Mouse (Mus musculus) MEL (cell line): ENCODE data around the gene Tsg101. TPM values are rescaled to one million over a fixed set of nuclear protein-coding genes. Genes with fewer than 3 reads are reported as not detected.

ENCODE experiments used
- DNase-seq: peaks from one replicate; pipeline ENCODE4 v3.0.0; 2011; ENCODE audit warnings: low read depth, low spot score
- H3K27ac ChIP-seq: 2 replicates; pipeline ENCODE4 v1.5.1; 2012; ENCODE audit warnings: low read depth, mild to moderate bottlenecking, control low read depth, low read length, moderate library complexity; ENCODE audit not compliant: control insufficient read depth
- H3K27me3 ChIP-seq, 2 experiments: fragments of 150-350 bp in 1 of 2; sonication (generic) in 1 of 2; 2 replicates each; pipeline ENCODE4 v1.6.1; 2012; ENCODE audit warnings: low read length in 2 of 2, mild to moderate bottlenecking in 2 of 2, improper control_type of control experiment in 1 of 2, moderate library complexity in 1 of 2; ENCODE audit not compliant: insufficient read depth in 2 of 2, control insufficient read depth in 1 of 2
- H3K36me3 ChIP-seq, 2 experiments: 2 replicates each; pipeline ENCODE4 v1.6.1; 2012 to 2014; ENCODE audit warnings: low read length in 2 of 2, improper control_type of control experiment in 1 of 2, inconsistent platforms in 1 of 2, mild to moderate bottlenecking in 1 of 2; ENCODE audit not compliant: insufficient read depth in 2 of 2, control insufficient read depth in 1 of 2
- H3K4me1 ChIP-seq, 2 experiments: fragments of 150-350 bp in 1 of 2; sonication (generic) in 1 of 2; 2 replicates each; pipeline ENCODE4 v1.6.1; 2012; ENCODE audit warnings: low read length in 2 of 2, improper control_type of control experiment in 1 of 2, mild to moderate bottlenecking in 1 of 2; ENCODE audit not compliant: insufficient read depth in 2 of 2, control insufficient read depth in 1 of 2
- H3K4me3 ChIP-seq, 2 experiments: fragments of 150-350 bp in 1 of 2; sonication (generic) in 1 of 2; 2 replicates each; pipeline ENCODE4 v1.5.1; 2012; ENCODE audit warnings: low read depth in 2 of 2, low read length in 2 of 2, mild to moderate bottlenecking in 2 of 2, moderate library complexity in 2 of 2, control low read depth in 1 of 2, improper control_type of control experiment in 1 of 2; ENCODE audit not compliant: control insufficient read depth in 1 of 2, insufficient read depth in 1 of 2
- H3K79me2 ChIP-seq: 2 replicates; pipeline ENCODE4 v1.6.1; 2012; ENCODE audit warnings: mild to moderate bottlenecking, low read length, moderate library complexity; ENCODE audit not compliant: control insufficient read depth, poor library complexity, insufficient read depth
- H3K9ac ChIP-seq: 2 replicates; pipeline ENCODE4 v1.6.1; 2012; ENCODE audit warnings: low read depth, mild to moderate bottlenecking, control low read depth, low read length, moderate library complexity; ENCODE audit not compliant: control insufficient read depth, poor library complexity, severe bottlenecking
- H3K9me3 ChIP-seq: fragments of 150-350 bp; sonication (generic); replicated peaks from 2 replicates; pipeline ENCODE4 v1.6.1; 2012; ENCODE audit warnings: mild to moderate bottlenecking, low read length, improper control_type of control experiment, moderate library complexity; ENCODE audit not compliant: insufficient read depth
- BHLHE40 ChIP-seq: IDR thresholded peaks from 2 replicates; pipeline ENCODE4 v1.6.1; 2012; ENCODE audit warnings: low read depth, mild to moderate bottlenecking, inconsistent platforms, low read length, improper control_type of control experiment, borderline replicate concordance
- CHD1 ChIP-seq: IDR thresholded peaks from 2 replicates; pipeline ENCODE4 v1.6.1; 2012; ENCODE audit warnings: low read depth, mild to moderate bottlenecking, inconsistent platforms, low read length, improper control_type of control experiment
- CTCF ChIP-seq, 3 experiments: IDR thresholded peaks in 2 of 3; conservative IDR thresholded peaks in 1 of 3; 2 replicates each; pipeline ENCODE4 v1.5.1; 2011 to 2012; ENCODE audit warnings: low read length in 3 of 3, low read depth in 2 of 3, mild to moderate bottlenecking in 2 of 3, improper control_type of control experiment in 1 of 3, inconsistent platforms in 1 of 3, mixed read lengths in 1 of 3, moderate library complexity in 1 of 3; ENCODE audit not compliant: control insufficient read depth in 1 of 3, insufficient read depth in 1 of 3, poor library complexity in 1 of 3, severe bottlenecking in 1 of 3
- E2F4 ChIP-seq: IDR thresholded peaks from 2 replicates; pipeline ENCODE4 v1.6.1; 2011; ENCODE audit warnings: low read depth, low read length, improper control_type of control experiment, borderline replicate concordance
- ELF1 ChIP-seq: IDR thresholded peaks from 2 replicates; pipeline ENCODE4 v1.6.1; 2014; ENCODE audit warnings: low read depth, mild to moderate bottlenecking, inconsistent platforms, low read length, improper control_type of control experiment, moderate library complexity
- KAT2A ChIP-seq: conservative IDR thresholded peaks from 2 replicates; pipeline ENCODE4 v1.6.1; 2012; ENCODE audit warnings: low read depth, low read length, improper control_type of control experiment, inconsistent platforms
- MAFK ChIP-seq: IDR thresholded peaks from 2 replicates; pipeline ENCODE4 v1.6.1; 2011; ENCODE audit warnings: low read depth, mild to moderate bottlenecking, low read length, improper control_type of control experiment, borderline replicate concordance
- MAZ ChIP-seq: IDR thresholded peaks from 2 replicates; pipeline ENCODE4 v1.6.1; 2012; ENCODE audit warnings: low read depth, mild to moderate bottlenecking, inconsistent platforms, low read length, improper control_type of control experiment
- MEF2A ChIP-seq: IDR thresholded peaks from 2 replicates; pipeline ENCODE4 v1.6.1; 2014; ENCODE audit warnings: low read depth, mild to moderate bottlenecking, inconsistent platforms, low read length, improper control_type of control experiment; ENCODE audit not compliant: poor library complexity, insufficient replicate concordance, severe bottlenecking; ENCODE audit errors: extremely low read depth
- MXI1 ChIP-seq: IDR thresholded peaks from 2 replicates; pipeline ENCODE4 v1.6.1; 2011; ENCODE audit warnings: mild to moderate bottlenecking, low read depth, low read length, improper control_type of control experiment
- MYB ChIP-seq: IDR thresholded peaks from 2 replicates; pipeline ENCODE4 v1.6.1; 2011; ENCODE audit warnings: mild to moderate bottlenecking, low read depth, low read length, improper control_type of control experiment
- MYC ChIP-seq: IDR thresholded peaks from 2 replicates; pipeline ENCODE4 v1.6.1; 2011; ENCODE audit warnings: low read depth, mild to moderate bottlenecking, low read length, improper control_type of control experiment, moderate library complexity
- NELFE ChIP-seq: IDR thresholded peaks from 2 replicates; pipeline ENCODE4 v1.6.1; 2011; ENCODE audit warnings: low read depth, low read length, improper control_type of control experiment
- NRF1 ChIP-seq: IDR thresholded peaks from 2 replicates; pipeline ENCODE4 v1.6.1; 2014; ENCODE audit warnings: low read depth, mild to moderate bottlenecking, inconsistent platforms, low read length, improper control_type of control experiment, moderate library complexity; ENCODE audit not compliant: poor library complexity, insufficient read depth, severe bottlenecking
- POLR2A ChIP-seq, 2 experiments: IDR thresholded peaks; 2 replicates each; pipeline ENCODE4 v1.6.1; 2011 to 2012; ENCODE audit warnings: low read length in 2 of 2, mild to moderate bottlenecking in 2 of 2, control low read depth in 1 of 2, improper control_type of control experiment in 1 of 2, low read depth in 1 of 2, moderate library complexity in 1 of 2; ENCODE audit not compliant: control insufficient read depth in 1 of 2, insufficient read depth in 1 of 2, poor library complexity in 1 of 2
- POLR2AphosphoS2 ChIP-seq: IDR thresholded peaks from 2 replicates; pipeline ENCODE4 v1.6.1; 2011; ENCODE audit warnings: low read length, improper control_type of control experiment
- POLR2AphosphoS5 ChIP-seq: IDR thresholded peaks from 2 replicates; pipeline ENCODE4 v1.6.1; 2012; ENCODE audit warnings: low read depth, borderline replicate concordance, mild to moderate bottlenecking, inconsistent platforms, low read length, moderate library complexity, mixed read lengths
- SIN3A ChIP-seq: IDR thresholded peaks from 2 replicates; pipeline ENCODE4 v1.6.1; 2012; ENCODE audit warnings: low read length, improper control_type of control experiment, inconsistent platforms
- SMC3 ChIP-seq: IDR thresholded peaks from 2 replicates; pipeline ENCODE4 v1.6.1; 2011; ENCODE audit warnings: low read depth, low read length, improper control_type of control experiment
- TBP ChIP-seq: IDR thresholded peaks from 2 replicates; pipeline ENCODE4 v1.8.0; 2011; ENCODE audit warnings: low read depth, low read length, improper control_type of control experiment
- TCF12 ChIP-seq: IDR thresholded peaks from 2 replicates; pipeline ENCODE4 v1.6.1; 2014; ENCODE audit warnings: low read depth, mild to moderate bottlenecking, inconsistent platforms, low read length, improper control_type of control experiment, moderate library complexity
- UBTF ChIP-seq: IDR thresholded peaks from 2 replicates; pipeline ENCODE4 v1.6.1; 2012; ENCODE audit warnings: low read depth, mild to moderate bottlenecking, inconsistent platforms, low read length, improper control_type of control experiment, moderate library complexity, borderline replicate concordance; ENCODE audit not compliant: insufficient read depth
- USF1 ChIP-seq: IDR thresholded peaks from 2 replicates; pipeline ENCODE4 v1.6.1; 2014; ENCODE audit warnings: low read depth, mild to moderate bottlenecking, inconsistent platforms, low read length, improper control_type of control experiment, moderate library complexity
- ZKSCAN1 ChIP-seq: IDR thresholded peaks from 2 replicates; pipeline ENCODE4 v1.6.1; 2012; ENCODE audit warnings: low read depth, mild to moderate bottlenecking, inconsistent platforms, low read length, improper control_type of control experiment, moderate library complexity
- ZMIZ1 ChIP-seq: IDR thresholded peaks from 2 replicates; pipeline ENCODE4 v1.6.1; 2012; ENCODE audit warnings: low read depth, mild to moderate bottlenecking, inconsistent platforms, low read length, improper control_type of control experiment, moderate library complexity
- ZNF384 ChIP-seq: IDR thresholded peaks from 2 replicates; pipeline ENCODE4 v1.6.1; 2012; ENCODE audit warnings: low read depth, mild to moderate bottlenecking, inconsistent platforms, low read length, improper control_type of control experiment
- polyA plus RNA-seq, 2 experiments: library from polyadenylated mRNA; stranded (reverse) in 1 of 2; unstranded in 1 of 2; fragments of >175 nt in 1 of 2; fragments of >200 nt in 1 of 2; gene quantifications; 2 replicates each; pipeline versions ENCODE4 v1.2.1 to v1.2.4; 2012; ENCODE audit warnings: low replicate concordance in 2 of 2, low read depth in 1 of 2; ENCODE audit not compliant: insufficient read length in 2 of 2, insufficient read depth in 1 of 2, missing spikeins in 1 of 2
- total RNA-seq: library from RNA; depleted of rRNA; stranded (reverse); fragments of 300-350 nt; gene quantifications from 2 replicates; pipeline ENCODE4 v1.2.3, GENCODE M21; 2012

Tsg101 gene
- total and polyA plus RNA-seq, 3 experiments, result 25.3 to 88.9 TPM; not detected in 1

- TF ChIP-seq MYB (no peak), SIN3A (peak; percentile 59), SMC3 (0 out of 2 replicates have a peak, but pooled peaks have one; percentile 9), CTCF (IDR thresholded peaks at IDR 0.05 in 2 of 3, conservative IDR thresholded peaks at IDR 0.05 in 1 of 3; ENCODE audit: control insufficient read depth in 1 of 3, insufficient read depth in 1 of 3, low read depth in 2 of 3, low read length in 3 of 3, poor library complexity in 1 of 3, severe bottlenecking in 1 of 3) (peak in 2 of 3 experiments; percentile 23 to 25; a peak in 3 of 6 replicates), POLR2A (IDR thresholded peaks at IDR 0.05; ENCODE audit: control insufficient read depth in 1 of 2, insufficient read depth in 1 of 2, low read depth in 1 of 2, low read length in 2 of 2, poor library complexity in 1 of 2) (peak; percentile 59 to 75; a peak in 3 of 4 replicates), MAZ (peak; percentile 45; the same call in 1 of the 2 replicates), NRF1 (peak; percentile 92), TCF12 (0 out of 2 replicates have a peak, but pooled peaks have one; percentile 2), ZKSCAN1 (no peak), BHLHE40 (no peak), ZMIZ1 (peak; percentile 51; the same call in 1 of the 2 replicates), KAT2A (no peak), CHD1 (0 out of 2 replicates have a peak, but pooled peaks have one; percentile 26), NELFE (peak; percentile 61), TBP (peak; percentile 71), MYC (peak; percentile 77), USF1 (no peak; the same call in 1 of the 2 replicates), MXI1 (peak; percentile 76), POLR2AphosphoS2 (peak; percentile 73)
- Histone ChIP-seq H3K9me3 (no peaks in the 10 kb centered on the region), H3K36me3 (peaks cover 20 to 28% of the 10 kb centered on the region in 2 experiments), H3K4me1 (peaks cover 0 to 11% of the 10 kb centered on the region in 2 experiments), H3K79me2 (peaks cover 32% of the 10 kb centered on the region), H3K4me3 (peak overlapping the region; percentile 84 to 94), H3K27me3 (no peaks in the 10 kb centered on the region), H3K9ac (peak overlapping the region; percentile 94), H3K27ac (peak overlapping the region; percentile 86)
- peak; percentile 90 for DNase-seq
Observed at GRCm38 (mm10) chr7:46846486-46847244, 73.1 kb downstream of the Tsg101 start.

- Histone ChIP-seq H3K36me3 (peaks cover 20 to 24% of the 10 kb centered on the region in 2 experiments), H3K9me3 (no peaks in the 10 kb centered on the region), H3K9ac (peak overlapping the region; percentile 94), H3K4me3 (peak overlapping the region; percentile 84 to 94), H3K4me1 (peaks cover 0 to 11% of the 10 kb centered on the region in 2 experiments), H3K79me2 (peaks cover 31% of the 10 kb centered on the region), H3K27ac (peak overlapping the region; percentile 86), H3K27me3 (no peaks in the 10 kb centered on the region)
- TF ChIP-seq ZMIZ1 (no peak), ELF1 (no peak), POLR2AphosphoS2 (no peak), POLR2A (IDR thresholded peaks at IDR 0.05; ENCODE audit: control insufficient read depth in 1 of 2, insufficient read depth in 1 of 2, low read depth in 1 of 2, low read length in 2 of 2, poor library complexity in 1 of 2) (no peak), TBP (no peak), POLR2AphosphoS5 (no peak), MEF2A (no peak), E2F4 (no peak), MAFK (no peak), SMC3 (no peak), SIN3A (no peak), UBTF (no peak), ZNF384 (no peak)
- peak; percentile 62 for DNase-seq
Observed at GRCm38 (mm10) chr7:46845978-46846485, 73.7 kb downstream of the Tsg101 start.
